Mouse (Mus musculus) right cerebral cortex, adult 2 months (tissue): ENCODE data around the gene Dffb.
"Not testable (repeated sequence)": the region's sequence is repeated elsewhere in the genome, so short reads cannot be mapped to it uniquely, and the experiment has no call there.

Source experiments
- DNase-seq, 2 experiments: peaks; one replicate each; pipeline ENCODE4 v3.0.0; 2021 to 2022; ENCODE audit warnings: low spot score in 2 of 2

The Dffb gene

GRCm38 (mm10) chr4:153966651-153967050, 8.3 kb downstream of the Dffb start:
- no peak for DNase-seq

- peak; percentile 50 to 64 for DNase-seq
These were observed 12.3 kb downstream of the Dffb start for GRCm38 (mm10) chr4:153962631-153963030.

- DNase-seq: no peak
These were observed 17.3 kb downstream of the Dffb start for GRCm38 (mm10) chr4:153957444-153958250.

DNA sequence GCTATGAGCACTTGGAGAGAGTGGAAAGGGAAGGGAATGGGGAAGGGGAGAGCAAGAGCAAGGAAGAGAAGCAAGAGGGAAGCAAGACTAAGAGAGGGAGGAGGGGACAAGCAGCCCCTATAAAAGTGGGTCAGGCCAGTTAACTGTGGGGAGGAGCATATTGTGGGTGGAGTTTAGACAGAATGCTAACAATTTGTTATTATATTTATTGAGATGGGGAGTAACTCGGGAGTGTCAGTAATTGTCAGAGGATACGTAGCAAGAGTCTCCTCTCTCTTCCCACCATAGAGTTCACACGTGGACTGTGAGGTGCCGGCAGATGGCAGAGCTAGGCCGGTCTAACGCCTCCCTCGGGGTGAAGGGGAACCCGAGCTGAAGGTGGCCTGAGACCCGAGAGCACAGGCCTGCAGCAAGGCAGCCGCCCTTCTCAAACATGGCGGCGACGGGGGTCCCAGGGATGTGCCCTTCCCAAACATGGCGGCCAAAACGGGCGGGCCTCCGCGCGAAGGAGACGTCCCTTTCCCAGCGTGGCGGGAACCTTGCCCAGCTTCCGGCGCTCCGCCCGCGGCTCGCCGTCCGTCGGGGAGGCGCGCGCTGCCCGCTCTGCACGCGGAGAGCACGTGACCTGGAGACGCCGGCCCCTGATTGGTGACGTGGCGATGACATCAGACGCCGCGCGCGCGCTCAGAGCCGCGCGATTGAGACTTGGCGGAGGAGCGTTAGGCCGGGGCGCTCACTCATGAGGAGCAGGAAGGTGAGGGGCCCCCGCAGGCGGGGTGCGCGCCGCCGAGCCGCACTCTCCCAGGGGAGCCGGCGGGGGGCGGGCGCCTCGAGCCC, 18.1 kb downstream of the Dffb start, which contains the start of gene A430005L14Rik:
Gene A430005L14Rik (plus strand): TSS at position 669 of the 837 bp plus-strand sequence.
- peak; percentile 96 to 97 for DNase-seq

- DNase-seq: no peak
These were observed 19.3 kb downstream of the Dffb start for GRCm38 (mm10) chr4:153955651-153956050.

DNA sequence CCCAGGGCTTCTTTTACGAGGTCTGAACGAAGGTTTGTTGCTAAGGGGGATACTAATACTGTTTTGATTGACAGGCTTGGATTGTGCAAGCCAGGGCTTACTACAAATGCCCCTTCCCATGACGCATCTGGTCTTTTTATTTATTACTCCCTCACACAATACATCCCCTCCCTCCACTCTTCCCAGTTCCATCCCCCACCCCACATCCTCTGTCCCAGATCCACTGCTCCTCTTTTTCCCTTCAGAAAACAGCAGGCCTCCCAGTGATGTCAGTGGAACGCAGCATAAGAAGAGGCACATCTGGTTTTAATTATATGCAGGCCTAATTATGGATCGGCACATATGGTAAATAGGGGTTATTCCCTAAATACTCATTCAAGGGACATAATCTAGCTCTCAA, 23.2 kb downstream of the Dffb start:
- no peak for DNase-seq

DNA sequence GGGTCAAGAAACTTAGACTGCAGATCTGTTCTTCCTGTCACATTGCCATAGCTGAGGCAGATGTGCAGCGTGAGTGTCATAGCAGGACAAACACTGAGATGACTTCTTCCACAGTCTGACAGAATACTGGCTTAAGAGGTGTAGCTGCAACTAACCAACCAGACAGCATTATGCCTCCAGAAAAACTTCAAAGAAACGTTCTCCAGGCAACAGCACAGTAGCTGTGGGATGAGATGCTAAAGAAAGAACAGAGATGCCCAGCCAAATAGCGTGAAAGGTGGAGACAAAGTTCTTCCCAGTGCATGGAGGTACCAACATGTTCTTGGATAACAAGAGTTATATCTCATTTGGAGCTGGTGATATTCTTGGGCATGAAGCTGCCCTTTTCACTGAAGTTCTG, 23.8 kb downstream of the Dffb start:
- no peak for DNase-seq

GRCm38 (mm10) chr4:153950372-153950771, 24.6 kb downstream of the Dffb start:
- no peak for DNase-seq

GRCm38 (mm10) chr4:153945741-153946140, 29.2 kb downstream of the Dffb start:
- DNase-seq: no peak

DNA sequence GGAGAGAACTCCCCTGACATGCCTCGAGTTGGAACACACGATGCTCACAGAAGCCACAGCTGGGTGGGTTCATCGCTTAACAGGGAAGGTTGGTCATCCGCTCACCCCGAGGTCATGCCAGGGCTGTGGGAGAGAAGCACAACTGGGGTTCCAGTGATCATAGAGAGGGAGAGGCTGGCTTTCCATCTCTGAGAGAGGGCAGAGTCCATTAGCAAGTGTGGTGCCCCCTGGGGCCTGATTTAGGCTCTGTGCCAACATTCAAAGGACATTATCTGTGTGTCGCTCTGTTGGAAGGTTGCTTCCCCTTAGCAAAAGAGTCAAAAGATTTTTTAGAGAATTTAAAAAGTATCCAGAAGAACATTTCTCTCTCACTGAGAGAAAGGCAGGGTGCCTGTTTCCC, 30.7 kb downstream of the Dffb start:
- DNase-seq: no peak

DNA sequence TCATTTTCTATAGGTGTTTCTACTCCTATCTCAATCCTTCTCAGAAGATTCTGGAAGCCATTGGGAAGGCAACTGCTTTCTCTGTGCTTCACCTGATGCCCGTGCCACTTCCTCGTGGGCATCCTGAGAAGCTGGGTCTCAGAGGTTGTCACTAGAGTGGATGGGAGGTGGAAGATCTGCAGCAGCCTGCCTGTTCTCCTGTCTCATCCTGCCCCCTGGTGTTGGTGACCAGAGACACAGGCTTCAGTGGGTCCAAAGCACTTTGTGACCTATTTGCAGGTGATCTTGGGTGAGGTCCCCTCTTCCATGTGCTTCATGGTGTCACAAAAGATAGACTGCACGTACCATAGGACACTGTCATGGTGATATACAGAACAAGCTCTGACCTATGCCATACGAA, 31.7 kb downstream of the Dffb start:
- DNase-seq: peak; percentile 62 to 71

- no peak for DNase-seq
These were observed 45.0 kb downstream of the Dffb start for GRCm38 (mm10) chr4:153929921-153930320.

- no peak for DNase-seq
These were observed 45.5 kb downstream of the Dffb start for GRCm38 (mm10) chr4:153929425-153929824.

GRCm38 (mm10) chr4:153928772-153929299, 46.1 kb downstream of the Dffb start:
- DNase-seq: no peak

DNA sequence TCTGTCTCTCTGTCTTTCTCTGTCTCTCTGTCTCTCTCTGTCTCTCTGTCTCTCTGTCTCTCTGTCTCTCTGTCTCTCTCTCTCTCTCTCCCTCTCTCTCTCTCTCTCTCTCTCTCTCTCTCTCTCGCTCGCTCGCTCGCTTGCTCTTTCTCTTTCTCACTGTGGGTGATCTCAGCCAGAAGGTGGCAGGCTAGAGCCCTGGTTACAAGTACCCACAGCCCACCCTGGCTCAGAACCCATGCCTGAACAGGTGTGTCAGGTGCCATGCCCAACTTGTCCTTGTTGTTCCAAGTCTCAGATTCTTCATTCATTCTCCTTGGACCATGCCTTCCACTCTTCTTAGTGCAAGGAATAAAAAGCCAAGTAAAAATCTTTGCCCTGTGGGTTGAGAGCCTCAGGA, 52.8 kb downstream of the Dffb start:
- DNase-seq: not testable (repeated sequence)

- DNase-seq: no peak
These were observed 54.3 kb downstream of the Dffb start for GRCm38 (mm10) chr4:153920517-153921233.

DNA sequence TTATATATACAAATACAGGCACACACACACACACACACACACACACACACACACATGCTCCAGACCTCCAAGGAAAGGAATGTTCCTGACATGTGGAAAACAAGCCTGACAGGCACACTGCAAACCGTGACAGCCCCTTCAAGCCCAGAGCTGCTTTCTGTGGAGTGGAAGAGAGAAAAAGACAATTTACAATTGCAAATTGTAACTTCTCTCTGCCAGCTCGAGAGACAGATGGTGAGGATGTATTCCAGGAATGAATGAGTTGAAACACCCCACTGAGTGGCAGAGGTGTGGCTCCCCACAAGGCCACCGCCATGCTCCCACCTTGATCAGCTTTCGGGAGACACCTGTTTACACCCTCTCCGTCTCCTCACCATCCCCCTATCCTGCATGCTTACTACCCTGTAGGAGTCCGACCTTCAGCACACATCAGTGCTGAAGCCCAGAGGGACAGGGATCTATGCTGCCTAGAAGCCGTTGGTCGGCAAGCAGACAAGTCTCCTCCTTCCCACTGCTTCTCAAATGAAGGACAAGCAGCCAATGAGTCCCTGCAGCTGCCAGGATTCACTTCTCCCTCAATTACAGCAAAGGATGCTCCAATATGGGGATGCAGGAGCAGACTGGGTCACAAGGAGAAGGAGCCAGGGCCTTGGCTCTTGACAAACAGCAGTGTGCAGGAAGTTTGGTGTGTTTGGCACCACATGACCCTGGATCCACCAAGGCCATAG, 57.0 kb downstream of the Dffb start:
- DNase-seq: no peak
